Mouse (Mus musculus) layer of hippocampus, postnatal 14 days (tissue): ENCODE results near the gene Pcolce2. TPM values are rescaled to one million over a fixed set of nuclear protein-coding genes. Genes with fewer than 3 reads are reported as not detected.

Source experiments
- DNase-seq, 2 experiments: peaks; one replicate each; pipeline ENCODE4 v3.0.0; 2021 to 2022; ENCODE audit warnings: low spot score in 2 of 2, mixed read lengths in 1 of 2
- total RNA-seq, 2 experiments: library from RNA; stranded (reverse); gene quantifications; 2 replicates each; pipeline ENCODE4 v1.2.3; 2021

Gene Pcolce2
- total RNA-seq, 2 experiments from 2014 or later, result 4.2 to 4.9 TPM

DNA sequence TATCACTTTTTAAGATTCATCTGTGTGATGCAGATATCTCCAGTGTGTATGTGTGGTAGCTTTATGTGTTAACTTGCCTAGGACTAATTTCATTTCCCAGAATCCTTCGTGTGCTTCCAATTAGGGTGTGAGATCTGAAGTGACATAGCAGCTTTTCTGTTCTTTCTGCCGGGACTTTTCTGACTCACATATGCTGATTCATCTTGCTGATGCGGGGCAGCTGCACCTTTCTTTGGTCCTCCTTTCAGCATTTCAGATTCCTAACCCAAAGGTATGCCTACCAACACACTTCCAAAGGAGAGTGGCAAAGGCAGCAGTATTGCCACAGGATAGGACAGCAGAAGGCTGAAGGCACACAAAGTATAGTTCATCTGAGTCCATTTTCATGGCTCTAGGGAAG, 66.7 kb downstream of the Pcolce2 start:
- DNase-seq, result no peak

DNA sequence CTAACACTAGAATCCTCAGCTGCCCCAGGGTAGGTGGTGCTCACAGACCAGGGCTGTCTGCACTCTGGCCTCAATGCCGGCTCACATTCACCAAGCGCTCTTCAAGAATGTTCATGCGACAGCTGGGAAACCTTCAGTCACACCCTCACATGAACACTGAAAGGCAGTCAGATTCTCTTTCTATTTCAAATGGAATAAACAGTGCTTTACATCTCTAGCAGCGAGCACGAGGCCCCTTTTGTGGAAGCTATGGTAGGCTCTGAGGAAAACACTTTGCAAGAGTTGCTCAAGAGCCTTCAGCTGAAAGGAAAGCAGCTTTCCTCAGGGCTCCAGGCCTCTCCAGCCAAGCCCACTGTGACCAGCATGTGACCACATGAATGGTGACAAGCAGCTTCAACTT, 68.0 kb downstream of the Pcolce2 start:
- DNase-seq, result no peak

DNA sequence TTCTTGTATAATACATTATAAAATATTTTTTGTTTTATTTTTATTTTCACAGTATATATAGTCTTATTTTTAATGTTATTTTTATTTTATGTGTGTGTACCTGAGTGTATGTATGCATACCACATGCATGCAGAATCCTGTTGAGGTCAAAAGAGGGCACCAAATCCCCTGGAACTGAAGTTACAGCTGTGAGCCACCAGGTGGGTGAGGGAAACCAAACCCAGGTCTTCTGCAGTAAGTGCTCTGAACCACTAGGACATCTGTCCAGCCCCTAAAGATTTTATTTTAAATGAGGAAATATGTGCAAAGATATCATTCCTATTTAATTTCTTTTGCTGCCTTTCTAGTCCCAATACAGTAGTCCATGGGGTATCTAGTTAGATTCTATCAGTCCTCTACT, 71.5 kb downstream of the Pcolce2 start:
- no peak for DNase-seq

DNA sequence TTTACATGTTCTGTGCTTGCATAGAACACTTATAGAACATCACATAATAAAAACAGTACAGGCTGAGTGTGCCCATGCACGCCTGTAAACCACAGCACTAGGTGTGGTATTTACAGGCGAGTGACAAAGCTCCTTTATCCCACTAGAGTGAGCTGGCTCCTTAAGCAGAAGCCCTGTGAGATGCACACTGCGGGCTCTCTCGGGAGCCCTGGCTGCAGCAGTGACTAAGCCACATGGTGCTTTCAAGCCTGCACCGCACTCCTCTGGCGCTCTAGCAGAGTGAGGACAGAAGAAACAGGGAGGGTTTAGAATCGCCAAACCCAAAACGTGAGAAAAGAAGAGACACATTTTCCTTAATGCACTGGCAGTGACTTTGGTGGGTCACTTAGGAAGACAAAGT, 75.2 kb downstream of the Pcolce2 start:
- no peak for DNase-seq

DNA sequence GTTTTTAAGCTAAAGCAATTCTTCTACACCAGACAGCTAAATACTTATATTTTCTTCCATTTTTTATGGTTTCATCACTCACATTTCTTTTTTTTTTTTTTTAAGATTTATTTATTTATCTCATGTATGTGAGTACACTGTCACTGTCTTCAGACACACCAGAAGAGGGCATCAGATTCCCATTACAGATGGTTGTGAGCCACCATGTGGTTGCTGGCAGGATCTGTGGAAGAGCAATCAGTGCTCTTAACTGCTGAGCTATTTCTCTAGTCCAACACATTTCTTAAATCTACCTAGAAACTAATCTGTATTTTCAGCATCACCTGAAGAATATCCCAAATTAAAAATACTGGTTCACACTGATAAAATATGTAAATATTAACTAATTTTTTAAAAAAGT, 98.8 kb downstream of the Pcolce2 start:
- no peak for DNase-seq

DNA sequence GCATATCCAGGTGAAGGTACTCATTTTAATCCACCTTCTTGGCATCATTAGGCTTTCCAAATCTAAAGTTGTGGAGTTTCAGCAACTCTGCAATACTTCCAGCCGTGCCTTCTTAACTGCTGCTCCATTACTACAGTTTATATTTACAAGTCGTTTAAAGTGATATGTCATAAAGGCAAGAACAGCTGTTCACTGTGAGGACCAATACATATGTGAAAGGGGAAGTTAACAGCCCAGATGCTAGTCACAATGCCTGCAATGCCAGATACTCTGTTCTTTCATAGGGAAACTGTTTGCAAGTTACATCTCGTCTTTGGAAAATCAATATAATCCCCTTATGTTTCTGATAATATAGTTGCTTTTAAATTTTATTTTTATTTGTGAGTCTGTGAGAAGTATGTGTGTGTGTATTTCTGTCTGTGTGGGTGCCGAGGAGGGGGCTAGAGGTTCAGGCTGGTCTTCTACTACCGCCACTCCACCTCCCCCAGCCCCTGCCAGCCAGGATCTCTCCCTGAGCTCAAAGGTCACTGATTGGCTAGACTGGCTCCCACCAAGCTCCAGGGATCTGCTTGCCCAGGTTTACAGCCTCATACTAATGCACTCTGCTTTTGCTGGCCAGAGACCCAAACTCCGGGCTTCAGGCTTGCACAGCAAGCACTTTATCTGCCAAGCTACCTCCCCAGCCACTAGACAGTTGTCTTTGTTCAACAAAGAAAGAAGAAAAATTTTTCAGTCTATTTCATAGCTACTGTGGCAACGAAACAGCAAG, 107.6 kb downstream of the Pcolce2 start:
- no peak for DNase-seq

DNA sequence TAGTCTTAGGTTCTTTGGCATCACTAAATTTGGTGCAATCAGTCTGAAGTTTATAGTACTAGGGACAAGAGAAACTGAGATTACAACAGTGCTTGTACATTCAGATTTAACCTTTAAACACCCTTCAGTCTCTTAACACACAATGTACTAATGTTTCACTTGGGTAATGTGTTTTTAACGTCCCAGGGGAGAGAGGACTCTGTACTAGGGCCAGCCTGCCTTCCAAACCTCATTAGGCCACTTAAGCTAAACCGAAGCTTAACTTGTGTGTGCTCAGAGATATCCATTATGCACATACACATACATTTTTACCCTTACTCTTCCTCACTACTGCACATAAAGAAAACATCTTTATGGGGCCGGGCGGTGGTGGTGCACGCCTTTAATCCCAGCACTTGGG, 109.9 kb downstream of the Pcolce2 start:
- DNase-seq, result no peak

Other genes with a start within 250 kb of the Pcolce2 start
- gene Chst2, start 230.9 kb upstream of the Pcolce2 start, total RNA-seq, result 100 to 1,000 TPM; 157 to 163 TPM
- 10 to 100 TPM; 62.6 to 69.0 TPM for gene U2surp, start 125.6 kb upstream of the Pcolce2 start, total RNA-seq
- gene Paqr9, start 77.9 kb upstream of the Pcolce2 start, total RNA-seq, result 10 to 100 TPM; 48.2 to 48.6 TPM
- gene Trpc1, start 112.8 kb downstream of the Pcolce2 start, total RNA-seq, result 10 to 100 TPM; 47.9 to 48.5 TPM
- gene Pls1, start 207.7 kb downstream of the Pcolce2 start, total RNA-seq, result 1 to 10 TPM; 2.2 to 2.6 TPM
- gene Atr, start 220.0 kb downstream of the Pcolce2 start, total RNA-seq, result 10 to 100 TPM; 10.9 to 11.6 TPM